ENCODE assay signal across 8 mouse cellular contexts in the genomic region with DNA sequence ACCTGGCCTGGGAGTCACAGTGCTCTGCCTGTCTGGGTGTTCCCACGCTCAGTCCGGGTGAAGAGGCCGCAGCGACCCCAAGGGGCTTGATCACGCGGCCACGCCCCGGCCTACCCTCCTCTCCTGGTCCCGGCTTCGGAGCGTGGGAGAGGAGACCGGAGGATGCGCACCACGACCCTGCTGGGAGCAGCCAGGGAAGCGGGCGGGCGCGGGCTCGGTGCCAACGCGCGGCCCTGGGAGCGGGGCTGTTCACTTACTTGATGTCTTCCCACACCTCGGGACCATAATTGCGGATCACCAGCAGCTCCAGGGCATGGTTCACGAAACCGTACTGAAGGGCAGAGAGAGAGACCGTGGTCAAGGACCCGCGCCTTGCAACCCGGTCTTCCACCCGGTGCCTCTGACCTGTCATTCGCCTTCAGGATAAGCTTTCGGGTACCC. TPM values are rescaled to one million over a fixed set of nuclear protein-coding genes. Genes with fewer than 3 reads are reported as not detected.
DNase-seq lines count a peak whose midpoint lies in the region; ATAC-seq and TF ChIP-seq lines count a peak whose summit lies in the region.

No protein-coding gene starts in this region.

- ATAC-seq in liver, postnatal 0 days, result no peak

- TF ChIP-seq CTCF in liver, postnatal 0 days (IDR thresholded peaks at IDR 0.05; ENCODE audit: low read depth), result no peak

- H3K4me3 ChIP-seq in hindbrain, embryonic 10.5 days, result peak overlapping the region; percentile 63
- H3K4me3 ChIP-seq in liver, postnatal 0 days (ENCODE audit: low read depth, low read length), result peak overlapping the region; percentile 36

- no peaks in the 10 kb centered on the region for H3K36me3 ChIP-seq in hindbrain, embryonic 10.5 days
- H3K36me3 ChIP-seq in liver, postnatal 0 days (replicated peaks; ENCODE audit: insufficient read depth, low read length), result no peaks in the 10 kb centered on the region

- H3K27me3 ChIP-seq in hindbrain, embryonic 10.5 days (ENCODE audit: insufficient read depth, poor library complexity, severe bottlenecking), result peaks cover 30% of the 10 kb centered on the region
- peaks cover 17% of the 10 kb centered on the region for H3K27me3 ChIP-seq in liver, postnatal 0 days (ENCODE audit: insufficient read depth, low read length)

- peak overlapping the region; percentile 61 for H3K4me2 ChIP-seq in liver, postnatal 0 days (ENCODE audit: low read depth, low read length)

- peak overlapping the region; percentile 72 for H3K27ac ChIP-seq in hindbrain, embryonic 10.5 days
- H3K27ac ChIP-seq in liver, postnatal 0 days (ENCODE audit: low read depth), result 0 out of 2 replicates have a peak overlapping the region, but pooled peaks have one; percentile 2

- under 1% methylated on average over 34 of the region's 34 CpGs for WGBS in hindbrain, embryonic 10.5 days
- 2% methylated on average over 34 of the region's 34 CpGs for WGBS in liver, postnatal 0 days (ENCODE audit: insufficient replicate concordance)

- peak; percentile 23 for DNase-seq in R1 (ENCODE audit: low read depth, low spot score)
- peak; percentile 76 for DNase-seq in cerebellum, adult 9-11 months
- peak; percentile 60 to 69 for DNase-seq in frontal cortex, postnatal 14 days (ENCODE audit: low spot score in 2 of 2)
- DNase-seq in hindbrain, embryonic 10.5 days (ENCODE audit: low spot score), result peak; percentile 53
- DNase-seq in layer of hippocampus, adult 8-10 months (ENCODE audit: low spot score in 2 of 2), result peak; percentile 63 to 67
- DNase-seq in liver, postnatal 0 days, result peak; percentile 22
- DNase-seq in ovary, adult 18-20 months (ENCODE audit: low spot score), result peak; percentile 59
- peak; percentile 25 for DNase-seq in urinary bladder, adult 2 months (ENCODE audit: low spot score)

- peaks cover 17% of the 10 kb centered on the region for H3K4me1 ChIP-seq in hindbrain, embryonic 10.5 days (replicated peaks)
- no peaks in the 10 kb centered on the region for H3K4me1 ChIP-seq in liver, postnatal 0 days (ENCODE audit: insufficient read depth)

- no peak for TF ChIP-seq EP300 in liver, postnatal 0 days (IDR thresholded peaks at IDR 0.05; ENCODE audit: low read depth)

- H3K9ac ChIP-seq in liver, postnatal 0 days (replicated peaks), result no peak overlapping the region; the same call in 1 of the 2 replicates

- H3K9me3 ChIP-seq in hindbrain, embryonic 10.5 days, result no peaks in the 10 kb centered on the region
- no peaks in the 10 kb centered on the region for H3K9me3 ChIP-seq in liver, postnatal 0 days (ENCODE audit: low read length)

RNA-seq across cellular contexts. Expression of a gene that starts 0.7 kb away (rescaled TPM):
- polyA plus RNA-seq in hindbrain, embryonic 10.5 days (2016; fragmentation: Nextera tagmentation; extraction: Ambion mirVana), result 3.3 and 6.5 TPM in 2 replicates
- 100 to 1,000 TPM; 102 to 116 (median 110) TPM for total RNA-seq in layer of hippocampus, adult 8-10 months (2022)
- polyA plus RNA-seq in liver, postnatal 0 days (2015; fragmentation: Nextera tagmentation; extraction: Ambion mirVana), result 6.9 and 7.7 TPM in 2 replicates
- polyA plus RNA-seq in urinary bladder, adult 2 months (2012; rRNA removed), result 11.2 TPM in 2 replicates

Comparison
In these comparisons a context has a peak if more than half of its experiments do, and no peak if none do; other contexts are left out.
1. DNase-seq: peak in every context shown above with its lines; median percentile 76 in cerebellum, adult 9-11 months; 65 in layer of hippocampus, adult 8-10 months; 64 in frontal cortex, postnatal 14 days; 59 in ovary, adult 18-20 months; 53 in hindbrain, embryonic 10.5 days; 25 in urinary bladder, adult 2 months; 23 in R1; 22 in liver, postnatal 0 days.